Mouse (Mus musculus) layer of hippocampus, adult 9-10 months (tissue): ENCODE measurements around the gene Anxa1.

Source experiments
- DNase-seq: peaks from one replicate; pipeline ENCODE4 v3.0.0; 2022; ENCODE audit warnings: low spot score

The Anxa1 gene

DNA sequence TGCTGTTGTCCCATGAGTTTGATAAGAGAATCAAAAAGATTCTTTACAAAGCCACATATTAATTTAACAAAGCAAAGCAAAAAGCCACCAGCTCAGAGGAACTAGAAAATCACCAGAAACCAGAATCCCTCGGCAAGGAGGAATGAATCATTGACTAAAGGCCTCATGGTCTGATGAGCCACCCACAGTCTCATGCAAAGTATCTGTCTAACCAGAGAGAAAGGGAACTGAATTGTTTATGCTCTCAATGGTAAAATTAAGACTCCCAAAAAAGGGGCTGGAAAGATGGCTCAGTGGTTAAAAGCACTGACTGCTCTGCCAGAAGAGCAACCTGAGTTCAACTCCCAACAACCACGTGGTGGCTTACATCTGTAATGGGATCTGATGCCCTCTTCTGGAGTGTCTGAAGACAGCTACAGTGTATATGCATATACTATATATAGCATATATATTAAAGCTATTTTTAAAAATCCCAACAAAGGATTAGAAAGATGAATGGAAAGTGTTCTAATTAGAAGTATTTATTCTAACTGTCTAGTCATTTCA is 9.5 kb downstream of the Anxa1 start:
- no peak for DNase-seq

DNA sequence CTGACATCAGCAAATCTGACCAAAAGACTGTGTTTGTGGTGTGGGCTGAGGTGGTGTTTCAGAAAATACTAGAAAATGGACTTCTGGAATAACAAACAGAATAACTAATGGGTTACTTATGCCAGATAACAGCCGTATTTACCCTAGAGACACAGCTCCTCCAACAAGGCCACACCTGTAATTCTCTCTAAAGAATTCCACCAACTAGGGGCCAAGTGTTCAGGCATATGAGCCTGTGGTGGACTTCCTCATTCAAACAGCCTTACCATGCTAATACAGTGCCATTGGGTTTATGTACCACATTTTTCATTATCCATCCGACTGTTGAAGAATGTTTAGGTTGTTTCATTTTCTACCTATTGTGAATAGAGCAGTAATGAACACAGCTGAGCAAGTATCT is 20.6 kb downstream of the Anxa1 start:
- DNase-seq = no peak

DNA sequence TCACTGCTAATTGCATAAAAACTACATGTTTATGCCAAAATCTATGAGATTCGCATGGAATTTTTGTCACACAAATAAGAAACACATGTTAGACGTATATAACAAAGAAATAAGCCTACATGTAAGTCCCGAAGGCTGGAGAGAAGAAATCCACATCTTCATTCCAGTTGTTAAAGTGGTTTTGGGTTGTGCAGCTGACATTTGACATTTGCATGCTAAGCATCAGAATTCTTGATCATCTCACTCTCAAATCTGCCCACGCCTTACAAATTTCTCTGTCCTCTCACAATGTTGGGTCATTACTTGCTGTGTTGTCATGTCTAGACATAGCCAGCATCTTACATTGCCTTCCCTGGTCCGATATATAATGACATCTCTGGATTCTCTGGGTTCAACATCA is 24.2 kb downstream of the Anxa1 start:
- DNase-seq = no peak

- DNase-seq = no peak
Observed at GRCm38 (mm10) chr19:20366010-20366409, 24.7 kb downstream of the Anxa1 start.

DNA sequence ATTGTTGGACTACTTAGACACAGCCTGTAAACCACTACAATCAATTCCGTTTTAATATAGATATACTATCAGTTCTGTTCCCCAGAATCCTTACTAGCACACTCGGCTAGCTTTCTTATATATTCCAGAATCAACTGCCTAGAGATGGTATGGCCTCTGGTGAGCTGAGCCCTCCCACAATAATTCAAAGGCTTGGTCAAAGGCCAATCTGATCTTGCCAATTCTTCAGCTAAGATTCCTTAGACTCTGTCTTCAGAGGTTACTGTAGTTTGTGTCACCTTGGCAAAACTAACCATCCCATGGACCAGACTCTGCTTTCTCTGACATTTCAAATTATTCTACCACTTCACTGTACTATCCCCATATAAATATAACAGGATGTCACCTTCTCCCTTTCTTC is 25.4 kb downstream of the Anxa1 start:
- DNase-seq = no peak

DNA sequence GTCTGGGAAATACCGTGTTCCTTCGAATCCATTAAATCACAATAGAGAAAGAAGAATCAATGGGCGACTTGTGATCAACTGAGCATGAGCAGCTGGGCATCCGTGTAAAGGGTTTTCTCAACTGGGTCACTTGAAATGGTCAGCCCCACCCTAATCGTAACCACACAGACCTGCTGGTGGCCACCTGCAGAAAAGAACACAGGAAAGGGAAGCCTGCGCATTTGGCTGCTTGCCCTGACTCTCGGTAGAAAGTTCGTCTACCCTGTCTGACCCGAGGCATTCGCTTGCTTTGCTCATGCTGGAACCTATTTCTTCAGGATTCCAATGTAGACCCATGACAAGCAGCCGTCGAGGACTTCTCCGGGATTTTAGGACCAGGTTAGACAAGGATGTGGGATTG is 25.8 kb downstream of the Anxa1 start:
- DNase-seq = no peak

DNA sequence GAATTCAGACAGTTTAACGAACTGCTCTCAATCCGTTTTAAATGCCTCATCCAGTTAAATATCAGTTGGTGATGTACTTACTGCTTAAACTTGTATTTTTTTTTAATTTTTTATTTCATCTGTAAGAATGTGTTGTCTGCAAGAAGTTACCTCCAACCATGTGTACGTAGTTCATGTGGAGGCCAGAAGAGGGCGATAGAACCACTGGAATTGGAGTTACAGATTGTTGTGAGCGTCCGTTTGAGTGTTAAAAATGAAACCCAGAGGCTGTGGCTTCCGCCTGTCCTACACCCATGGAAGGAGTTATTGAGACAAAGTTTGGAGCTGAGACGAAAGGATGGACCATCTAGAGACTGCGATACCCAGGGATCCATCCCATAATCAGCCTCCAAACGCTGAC is 27.5 kb downstream of the Anxa1 start:
- DNase-seq = no peak

- no peak for DNase-seq
Observed at GRCm38 (mm10) chr19:20361917-20362577, 28.7 kb downstream of the Anxa1 start.

DNA sequence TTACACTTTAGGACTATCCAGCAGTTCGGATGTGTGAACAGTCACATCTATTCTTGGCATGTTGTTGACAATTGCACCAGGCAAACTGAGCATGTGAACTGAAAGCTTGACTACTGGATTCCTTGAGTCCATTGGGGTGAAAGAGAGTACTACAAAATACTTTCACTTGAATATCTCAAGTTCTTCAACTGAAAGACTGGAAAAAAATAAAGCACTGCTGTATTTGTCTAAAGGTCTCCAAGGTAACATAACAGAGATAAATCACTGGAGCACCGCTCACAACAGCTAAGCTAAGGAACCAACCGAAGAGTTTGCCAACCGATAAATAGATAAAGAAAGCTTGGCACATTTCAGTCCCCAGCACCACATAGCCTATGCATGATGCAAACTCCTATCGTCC is 32.1 kb downstream of the Anxa1 start:
- DNase-seq = no peak

- DNase-seq = peak; percentile 67
Observed at GRCm38 (mm10) chr19:20345317-20345917, 45.3 kb downstream of the Anxa1 start.

- DNase-seq = peak; percentile 59
Observed at GRCm38 (mm10) chr19:20344511-20345316, 46.0 kb downstream of the Anxa1 start.

DNA sequence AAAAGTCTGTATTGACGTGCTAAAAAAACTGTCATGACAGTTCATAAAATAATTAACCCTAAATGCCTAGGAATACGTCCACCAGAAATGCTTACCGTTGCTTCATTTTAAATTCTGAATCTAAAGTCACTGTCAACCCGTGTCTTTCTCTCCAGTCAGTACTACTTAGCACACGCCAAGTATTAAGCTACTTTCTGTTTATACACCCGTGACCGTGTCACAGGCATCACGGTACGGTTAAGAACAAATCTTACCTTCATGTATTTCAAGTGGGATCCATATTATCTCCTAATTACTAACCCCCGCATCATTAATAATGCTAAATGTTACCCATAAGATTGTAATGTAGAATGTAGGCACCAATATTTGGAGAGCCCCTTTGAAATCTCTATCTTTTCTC is 46.7 kb downstream of the Anxa1 start:
- no peak for DNase-seq
